Mouse (Mus musculus) urinary bladder, adult 2 months (tissue): ENCODE data around the gene Galnt2. TPM values are rescaled to one million over a fixed set of nuclear protein-coding genes. Genes with fewer than 3 reads are reported as not detected.

Source experiments
- DNase-seq: peaks from one replicate; pipeline ENCODE4 v3.0.0; 2022; ENCODE audit warnings: low spot score
- polyA plus RNA-seq: library from polyadenylated mRNA; depleted of rRNA; stranded (reverse); fragments of >200 nt; gene quantifications from 2 replicates; pipeline ENCODE4 v1.2.3, GENCODE M21; 2012; rRNA removed

The Galnt2 gene
- polyA plus RNA-seq = 57.3 and 74.4 TPM in 2 replicates

DNA sequence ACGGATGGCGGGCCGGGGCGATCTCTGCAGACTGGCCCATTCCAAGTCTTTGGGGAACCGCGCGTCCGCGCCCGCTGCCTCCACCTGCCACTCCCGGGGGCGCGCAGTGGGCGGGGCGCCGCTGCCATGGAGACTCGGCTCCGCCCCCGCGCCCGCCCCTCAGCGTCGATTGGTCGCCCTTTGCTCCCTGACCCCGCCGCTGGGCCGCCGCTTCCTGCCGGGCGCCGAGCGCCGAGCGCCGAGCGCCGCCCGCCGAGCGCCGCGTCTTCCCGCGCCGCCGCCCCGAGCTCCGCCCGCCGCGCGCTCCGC, at the start of gene Galnt2:
Galnt2 (plus strand) TSS at position 216 of the 309 bp plus-strand sequence.
- no peak for DNase-seq

- DNase-seq = no peak
Measured at GRCm38 (mm10) chr8:124181751-124182150, 49.4 kb upstream of the Galnt2 start.

- DNase-seq = no peak
Measured at GRCm38 (mm10) chr8:124182224-124182623, 49.0 kb upstream of the Galnt2 start.

- DNase-seq = no peak
Measured at GRCm38 (mm10) chr8:124184078-124184477, 47.1 kb upstream of the Galnt2 start.

DNA sequence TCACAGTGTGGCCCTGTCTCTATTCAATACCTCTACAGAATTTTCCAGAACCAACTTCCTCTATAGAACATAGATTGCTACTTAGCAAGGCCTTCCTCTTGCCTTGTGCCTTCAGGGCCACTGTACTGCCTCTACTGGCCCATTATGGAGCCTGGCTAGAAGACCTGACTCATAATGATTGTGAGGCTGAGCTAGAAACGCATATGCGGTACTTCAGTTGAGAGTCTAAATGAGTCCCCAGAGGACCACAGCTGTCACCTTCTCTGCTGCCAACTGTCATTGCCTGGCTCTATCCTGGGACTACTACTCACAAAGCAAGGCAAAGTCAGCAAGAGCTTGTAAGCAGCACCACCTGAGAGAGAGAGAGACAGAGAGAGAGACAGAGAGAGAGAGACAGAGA, 46.7 kb upstream of the Galnt2 start:
- DNase-seq = no peak

DNA sequence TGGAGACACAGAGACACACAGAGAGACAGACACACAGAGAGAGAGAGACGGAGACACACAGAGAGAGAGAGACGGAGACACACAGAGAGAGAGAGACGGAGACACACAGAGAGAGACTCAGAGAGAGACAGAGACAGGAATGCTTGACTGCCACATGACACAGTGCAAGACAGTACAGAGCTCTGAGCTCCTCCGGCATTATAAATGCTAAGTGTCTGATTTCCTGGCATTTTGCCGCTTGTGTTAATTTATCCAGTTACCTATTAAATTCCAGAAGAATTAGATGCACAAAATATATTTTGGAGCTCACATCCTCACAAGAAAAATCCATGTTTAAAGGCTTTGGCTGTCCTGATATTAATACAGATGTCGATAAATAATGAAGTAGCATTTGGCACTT, 46.1 kb upstream of the Galnt2 start:
- DNase-seq = no peak

GRCm38 (mm10) chr8:124190388-124190787, 40.8 kb upstream of the Galnt2 start:
- no peak for DNase-seq

DNA sequence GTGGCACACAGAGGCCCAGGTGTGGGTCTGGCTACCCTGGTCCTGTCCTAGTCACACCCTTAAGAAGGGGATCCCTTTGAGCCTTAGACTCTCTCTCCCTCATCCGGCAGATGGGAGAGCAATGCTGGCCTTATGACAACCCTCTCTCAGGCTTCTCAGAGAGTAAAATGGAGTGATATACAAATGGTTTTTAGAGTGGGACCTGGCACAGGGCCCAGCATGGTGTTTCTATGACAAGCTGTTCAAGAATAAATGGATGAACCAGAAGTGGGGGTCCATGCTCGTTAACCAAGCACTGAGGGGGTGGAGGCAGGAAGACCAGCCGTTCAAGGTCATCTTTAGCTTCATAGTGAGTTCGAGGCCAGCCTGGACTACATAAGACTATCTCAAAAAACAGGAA, 38.9 kb upstream of the Galnt2 start:
- no peak for DNase-seq

DNA sequence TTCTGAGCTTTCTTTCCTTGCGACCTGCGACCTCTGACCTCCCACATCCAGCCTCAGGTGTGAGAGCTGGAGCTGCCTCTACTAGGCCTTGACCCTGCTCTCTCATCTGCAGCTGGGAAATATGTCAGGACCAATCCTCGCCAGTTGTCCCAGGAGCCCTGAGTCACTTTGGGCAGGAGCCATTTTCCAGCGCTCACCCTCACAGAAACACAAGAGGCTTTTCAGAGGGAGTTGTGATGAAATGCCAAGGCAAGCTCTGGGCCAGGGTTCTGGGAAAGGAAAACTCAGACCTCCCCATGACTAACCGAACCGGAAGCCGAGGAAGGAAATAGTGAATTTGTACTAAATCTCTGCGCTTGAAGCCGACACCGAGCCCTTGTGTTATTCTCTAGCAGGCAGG, 38.2 kb upstream of the Galnt2 start:
- DNase-seq = no peak

DNA sequence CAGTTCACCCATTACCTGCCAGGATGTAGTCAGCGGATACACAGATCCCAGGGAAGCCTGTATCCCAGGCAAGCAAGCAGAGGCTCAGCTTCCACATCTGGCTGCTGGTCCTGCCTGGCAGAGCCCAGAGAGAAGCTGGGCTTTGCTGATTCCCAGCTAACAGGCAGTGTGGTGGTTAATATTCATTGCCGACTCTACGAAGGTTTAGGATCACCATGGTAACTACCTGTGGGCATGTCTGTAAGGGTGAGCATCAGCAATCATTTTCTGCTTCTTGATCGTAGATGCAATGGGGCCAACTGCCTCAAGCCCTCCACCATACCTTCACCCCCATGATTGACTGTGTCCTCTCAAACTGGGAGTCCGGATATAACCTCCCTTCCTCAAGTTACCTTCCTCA, 37.2 kb upstream of the Galnt2 start:
- no peak for DNase-seq

GRCm38 (mm10) chr8:124196195-124196594, 35.0 kb upstream of the Galnt2 start:
- no peak for DNase-seq

GRCm38 (mm10) chr8:124196797-124197196, 34.4 kb upstream of the Galnt2 start:
- no peak for DNase-seq

GRCm38 (mm10) chr8:124198230-124198629, 33.0 kb upstream of the Galnt2 start:
- DNase-seq = no peak

GRCm38 (mm10) chr8:124200400-124200799, 30.8 kb upstream of the Galnt2 start:
- no peak for DNase-seq

DNA sequence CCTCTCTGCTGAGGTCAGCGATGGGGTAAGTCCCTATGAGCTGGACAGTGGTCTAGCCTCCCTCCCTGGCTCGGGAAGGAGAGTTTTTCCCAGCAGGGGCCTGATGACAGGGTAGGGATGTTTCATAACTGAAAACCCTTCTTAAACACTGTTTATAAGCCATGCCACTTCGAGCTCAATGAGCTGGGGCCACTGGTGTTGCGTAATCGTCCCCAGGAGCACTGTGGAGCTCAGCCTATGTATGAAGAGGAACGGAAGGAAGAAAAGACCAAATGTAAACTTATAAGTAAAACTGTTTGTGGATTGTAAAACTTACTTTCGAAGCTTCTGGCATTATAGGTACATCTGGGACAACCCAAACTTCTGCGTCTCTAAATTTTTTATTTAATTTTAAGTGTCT, 29.5 kb upstream of the Galnt2 start:
- DNase-seq = no peak

DNA sequence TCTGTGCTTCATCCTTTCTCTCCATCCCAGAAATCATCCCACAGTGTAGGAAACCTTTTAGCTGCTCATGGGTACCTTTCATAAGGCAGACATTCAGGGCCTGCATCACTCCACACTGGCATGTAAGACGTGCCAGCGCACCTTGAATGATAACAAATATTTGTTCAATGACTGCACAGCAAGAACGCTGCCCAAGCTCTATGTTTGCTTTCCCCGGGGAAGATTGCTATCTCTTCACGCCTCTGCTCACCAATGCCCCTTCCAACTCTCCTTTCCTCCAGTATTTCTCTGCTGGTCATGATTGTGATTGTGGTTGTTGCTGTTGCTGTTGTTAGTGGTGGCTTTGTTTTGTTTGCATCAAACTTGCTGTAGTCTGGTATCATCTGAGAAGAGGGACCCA, 28.3 kb upstream of the Galnt2 start:
- DNase-seq = no peak

GRCm38 (mm10) chr8:124204001-124204601, 27.1 kb upstream of the Galnt2 start:
- no peak for DNase-seq

DNA sequence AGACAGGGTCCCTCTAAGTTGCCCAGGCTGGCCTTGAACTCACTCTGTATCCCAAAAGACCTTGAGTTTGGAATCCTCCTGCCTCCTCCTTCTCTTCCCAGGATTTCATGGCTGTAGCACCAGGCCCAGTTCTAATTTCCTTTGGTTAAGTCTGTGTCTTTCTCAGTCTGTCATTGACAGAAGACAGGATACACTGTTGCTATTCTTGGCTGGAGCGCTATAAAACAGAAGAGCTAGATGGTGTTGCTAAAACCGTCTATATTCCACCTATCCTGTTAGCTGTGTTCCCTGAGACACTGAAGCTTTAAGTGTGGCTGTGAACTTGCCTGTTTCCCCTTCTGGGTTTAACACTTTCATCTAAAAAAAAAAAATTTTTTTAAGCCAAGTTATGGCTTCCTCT, 19.0 kb upstream of the Galnt2 start:
- no peak for DNase-seq

GRCm38 (mm10) chr8:124216951-124217350, 14.2 kb upstream of the Galnt2 start:
- DNase-seq = no peak

GRCm38 (mm10) chr8:124229883-124230282, 1.3 kb upstream of the Galnt2 start:
- DNase-seq = no peak

- DNase-seq = no peak
Measured at GRCm38 (mm10) chr8:124230496-124231175, 555 bp upstream of the Galnt2 start.

GRCm38 (mm10) chr8:124231485-124232279, 491 bp downstream of the Galnt2 start:
- peak; percentile 78 for DNase-seq

DNA sequence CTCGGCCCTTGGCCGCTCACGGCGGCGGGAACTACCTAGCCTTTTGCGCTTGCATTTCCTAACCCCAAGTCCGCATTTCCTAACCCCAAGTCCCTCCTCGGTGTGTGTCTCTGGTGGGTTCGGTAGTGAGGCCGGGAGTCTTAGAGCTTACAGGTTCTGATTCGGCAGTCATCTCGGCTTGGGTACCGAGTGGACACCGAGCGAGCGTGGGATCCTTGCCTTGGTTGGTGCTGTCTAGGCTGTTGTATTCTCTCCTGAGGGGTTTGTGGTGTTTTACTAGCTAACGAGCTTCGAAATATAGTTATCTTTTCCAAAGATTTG, 1.0 kb downstream of the Galnt2 start:
- DNase-seq = no peak
